Mouse (Mus musculus): ENCODE measurements around the gene Acsl6. TPM values are rescaled to one million over a fixed set of nuclear protein-coding genes. Genes with fewer than 3 reads are reported as not detected.

The Acsl6 gene
- polyA plus RNA-seq, 1 experiment, result 0.53 TPM

GRCm38 (mm10) chr11:54304471-54304873 lies 874 bp downstream of the Acsl6 start:
- DNase-seq (ENCODE audit: low read depth, low spot score), result no peak
- WGBS, result 16% methylated on average over 7 of the region's 7 CpGs

GRCm38 (mm10) chr11:54305331-54305730 lies 1.7 kb downstream of the Acsl6 start:
- 81% methylated on average over 3 of the region's 3 CpGs for WGBS
- no peak for DNase-seq (ENCODE audit: low read depth, low spot score)

DNA sequence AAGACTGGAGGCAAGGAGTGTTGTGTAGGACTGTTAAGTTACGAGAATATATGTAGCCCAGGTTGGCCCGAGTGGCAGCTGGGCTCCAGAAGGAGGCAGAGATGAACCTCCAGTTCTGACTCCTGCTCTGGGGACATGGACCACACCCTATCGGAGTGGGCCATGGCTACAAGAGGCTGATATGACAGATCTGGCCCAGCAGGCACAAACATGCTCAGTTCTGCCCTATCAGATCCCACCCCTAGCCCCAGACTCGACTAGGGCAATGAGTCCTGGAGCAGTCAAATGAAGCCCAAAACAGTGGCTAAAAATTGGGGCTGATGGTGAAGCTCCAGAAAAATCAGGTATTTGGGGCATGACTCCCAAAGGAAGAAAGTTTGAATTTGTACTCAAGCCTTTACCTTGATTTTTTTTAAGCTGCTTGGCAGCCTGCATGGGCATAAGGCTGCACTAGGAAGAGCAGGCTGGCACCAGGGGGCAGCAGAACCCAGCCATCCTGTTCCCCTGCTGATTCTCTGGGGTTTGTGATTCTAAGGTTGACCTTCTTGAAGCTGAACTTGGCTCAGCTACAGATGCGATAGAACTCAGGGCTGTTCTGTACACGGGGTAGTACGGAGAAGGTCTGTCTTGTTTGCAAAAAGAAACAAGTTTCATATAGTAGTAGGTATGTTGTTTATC lies 3.7 kb downstream of the Acsl6 start:
- WGBS, result 67% methylated on average over 7 of the region's 7 CpGs
- no peak for DNase-seq (ENCODE audit: low read depth, low spot score)

GRCm38 (mm10) chr11:54310588-54310987 lies 7.0 kb downstream of the Acsl6 start:
- 36% methylated on average over 2 of the region's 2 CpGs for WGBS
- DNase-seq (ENCODE audit: low read depth, low spot score), result no peak

GRCm38 (mm10) chr11:54312021-54312420 lies 8.4 kb downstream of the Acsl6 start:
- 49% methylated on average over 5 of the region's 5 CpGs for WGBS
- no peak for DNase-seq (ENCODE audit: low read depth, low spot score)

DNA sequence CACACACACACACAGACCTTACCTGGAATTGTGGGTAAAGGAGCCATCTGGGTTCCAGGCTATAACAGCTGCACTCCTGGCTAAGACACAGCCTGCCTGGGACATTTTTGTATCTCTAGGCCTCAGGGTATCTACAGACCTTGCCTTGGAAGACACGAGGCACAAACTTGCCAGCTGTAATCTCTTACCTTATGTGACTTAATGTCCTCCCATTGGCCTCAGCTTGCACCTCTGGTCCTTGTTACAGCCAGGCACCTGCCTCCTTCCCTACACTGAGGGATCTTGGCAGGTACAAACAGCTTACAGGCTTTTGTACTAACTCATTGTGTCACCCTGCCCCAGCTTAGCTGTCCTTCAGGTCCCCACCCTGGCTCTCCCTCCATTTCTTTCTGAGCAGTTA lies 9.0 kb downstream of the Acsl6 start:
- 31% methylated on average over 1 of the region's 1 CpGs for WGBS
- no peak for DNase-seq (ENCODE audit: low read depth, low spot score)

DNA sequence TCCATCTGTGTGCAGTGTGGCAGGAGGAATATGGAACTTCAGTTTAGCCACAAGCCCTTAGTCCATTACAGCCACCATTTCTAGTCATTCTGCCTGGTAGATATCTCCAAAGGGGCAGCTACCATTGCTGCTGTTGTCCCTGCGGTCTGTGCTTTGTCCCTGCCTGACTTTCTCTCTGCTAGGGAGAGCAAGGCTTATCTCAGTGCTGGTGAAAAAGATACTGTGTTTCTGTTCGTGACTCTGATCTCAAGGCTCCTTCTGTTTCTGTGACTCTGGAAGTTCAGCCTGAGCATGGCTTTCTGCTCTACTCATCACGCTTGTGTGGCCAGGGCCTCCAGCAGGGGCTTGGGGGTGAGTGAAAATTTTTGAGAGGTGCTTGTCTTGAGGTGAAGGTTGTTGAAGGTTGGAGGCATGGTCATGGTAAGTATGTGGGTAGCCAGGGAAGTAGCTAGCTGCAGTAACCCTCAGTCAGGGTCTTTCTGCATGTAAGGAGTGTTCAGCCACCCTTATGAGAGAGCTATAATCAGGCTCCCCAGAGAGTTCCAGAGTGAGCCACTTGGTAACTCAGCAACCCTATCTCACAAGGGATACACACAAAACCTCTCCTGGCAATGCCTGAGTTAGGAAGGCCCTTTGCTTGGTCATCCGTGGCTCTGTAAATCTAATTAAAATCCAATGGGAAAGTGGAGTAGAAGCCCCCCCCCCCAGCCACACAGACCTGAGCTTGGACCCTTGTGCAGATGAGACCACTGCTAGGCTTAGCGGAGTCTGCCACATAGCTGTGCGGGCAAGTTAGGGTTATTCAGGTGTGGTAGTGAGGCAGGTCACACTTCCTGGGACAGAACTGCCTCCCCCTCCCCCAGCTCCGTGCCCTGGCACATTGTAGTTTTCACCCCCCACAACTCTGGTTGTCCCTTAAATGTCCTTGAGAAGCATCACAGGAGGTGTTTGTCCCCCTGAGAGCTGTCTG lies 10.1 kb downstream of the Acsl6 start:
- no peak for DNase-seq (ENCODE audit: low read depth, low spot score)
- 75% methylated on average over 7 of the region's 7 CpGs for WGBS

GRCm38 (mm10) chr11:54314740-54315139 lies 11.1 kb downstream of the Acsl6 start:
- 26% methylated on average over 3 of the region's 3 CpGs for WGBS
- DNase-seq (ENCODE audit: low read depth, low spot score), result no peak

DNA sequence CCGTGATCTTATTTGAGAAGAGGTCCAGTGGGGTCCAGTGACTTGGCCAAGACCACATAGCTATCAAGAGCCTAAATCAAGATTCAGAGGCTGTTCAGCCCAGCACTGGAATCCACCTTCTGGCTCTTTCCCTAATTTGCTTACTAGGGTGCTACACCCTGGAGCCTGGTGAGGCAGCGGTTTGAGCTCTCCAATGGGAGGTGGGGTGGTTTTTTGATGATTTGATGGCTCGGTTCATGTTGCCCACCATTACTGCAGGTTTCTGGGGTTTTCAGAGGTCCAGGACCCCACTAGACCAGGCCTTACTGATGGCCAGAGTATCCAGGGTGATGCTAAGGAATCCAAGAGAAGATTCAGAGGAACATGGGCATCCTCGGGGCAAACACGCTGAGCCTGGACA lies 11.7 kb downstream of the Acsl6 start:
- WGBS, result 86% methylated on average over 5 of the region's 5 CpGs

GRCm38 (mm10) chr11:54317361-54317760 lies 13.8 kb downstream of the Acsl6 start:
- DNase-seq (ENCODE audit: low read depth, low spot score), result no peak
- WGBS, result 84% methylated on average over 8 of the region's 8 CpGs

More for the DNA sequence above, 11.7 kb downstream of the Acsl6 start:
- no peak for DNase-seq (ENCODE audit: low read depth, low spot score)

GRCm38 (mm10) chr11:54317795-54318194 lies 14.2 kb downstream of the Acsl6 start:
- DNase-seq (ENCODE audit: low read depth, low spot score), result no peak
- WGBS, result 70% methylated on average over 3 of the region's 3 CpGs

DNA sequence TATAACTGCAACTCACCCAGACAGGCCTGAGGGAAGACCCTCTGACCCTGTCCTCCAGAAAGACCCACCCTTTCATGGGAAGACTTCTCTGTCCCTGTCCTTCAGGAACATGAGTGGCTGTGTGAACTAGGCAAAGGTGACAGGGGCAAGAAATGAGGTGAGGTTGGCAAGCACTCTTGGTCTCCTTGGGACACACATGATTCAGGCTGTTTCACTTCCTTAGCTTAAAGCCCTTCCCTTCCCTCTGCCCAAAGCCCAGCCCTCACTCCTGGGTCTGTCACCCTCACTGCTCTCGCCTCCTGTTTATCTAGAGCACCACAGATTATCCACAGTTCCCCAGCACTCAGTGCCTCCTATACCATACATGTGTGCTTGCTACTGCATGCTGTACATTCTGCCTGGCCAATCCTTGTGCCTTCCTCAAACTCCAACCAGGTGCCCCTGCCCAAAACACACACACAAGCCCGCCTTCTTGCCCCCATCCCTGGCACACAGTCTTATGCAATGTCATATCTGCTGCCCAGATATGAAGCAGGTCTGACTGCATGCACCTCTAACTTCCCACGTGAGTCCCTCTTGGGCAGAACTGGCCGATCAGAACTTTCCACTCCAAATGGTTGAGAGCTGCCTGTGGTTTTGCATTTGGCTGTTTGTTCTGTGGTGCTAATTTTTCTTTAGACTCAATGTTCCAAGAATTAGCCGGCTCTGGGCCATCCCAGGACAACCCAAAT lies 18.4 kb downstream of the Acsl6 start:
- no peak for DNase-seq (ENCODE audit: low read depth, low spot score)
- WGBS, result 65% methylated on average over 5 of the region's 5 CpGs

DNA sequence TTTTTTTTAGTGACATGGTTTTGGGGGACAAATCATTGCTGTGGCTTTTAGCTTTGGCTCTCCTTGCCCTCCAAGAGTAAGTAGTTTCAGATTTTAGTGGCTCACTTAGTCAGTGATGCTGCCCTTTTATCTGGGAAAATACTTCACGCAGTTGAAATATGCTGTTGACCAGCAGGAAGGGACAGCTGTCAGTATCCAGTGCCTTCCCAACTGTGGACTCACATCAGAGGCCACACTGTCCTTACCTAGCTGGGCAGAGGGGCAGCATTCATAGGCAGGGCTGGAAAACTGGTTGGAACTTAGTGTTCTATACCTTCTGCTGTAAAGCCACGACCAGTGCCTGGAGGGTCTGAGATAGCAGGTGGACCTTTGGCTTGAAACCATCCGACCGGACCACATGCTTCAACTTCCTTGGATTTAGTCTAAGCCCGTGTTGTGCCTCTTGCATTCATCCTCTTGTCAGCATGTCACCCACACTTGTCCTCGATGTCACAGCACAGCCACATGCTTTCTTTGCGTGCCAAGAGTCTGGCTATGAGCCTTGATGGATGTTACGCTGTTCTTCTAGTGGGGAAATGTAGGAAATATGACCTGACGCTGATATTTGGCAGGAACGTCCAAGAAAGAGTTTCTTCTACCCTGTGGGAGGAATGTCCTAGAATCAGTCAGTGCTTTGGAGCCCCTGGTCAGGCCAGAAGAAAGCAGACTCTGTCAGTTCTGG lies 28.0 kb downstream of the Acsl6 start:
- WGBS, result 81% methylated on average over 10 of the region's 10 CpGs
- no peak for DNase-seq (ENCODE audit: low read depth, low spot score)

DNA sequence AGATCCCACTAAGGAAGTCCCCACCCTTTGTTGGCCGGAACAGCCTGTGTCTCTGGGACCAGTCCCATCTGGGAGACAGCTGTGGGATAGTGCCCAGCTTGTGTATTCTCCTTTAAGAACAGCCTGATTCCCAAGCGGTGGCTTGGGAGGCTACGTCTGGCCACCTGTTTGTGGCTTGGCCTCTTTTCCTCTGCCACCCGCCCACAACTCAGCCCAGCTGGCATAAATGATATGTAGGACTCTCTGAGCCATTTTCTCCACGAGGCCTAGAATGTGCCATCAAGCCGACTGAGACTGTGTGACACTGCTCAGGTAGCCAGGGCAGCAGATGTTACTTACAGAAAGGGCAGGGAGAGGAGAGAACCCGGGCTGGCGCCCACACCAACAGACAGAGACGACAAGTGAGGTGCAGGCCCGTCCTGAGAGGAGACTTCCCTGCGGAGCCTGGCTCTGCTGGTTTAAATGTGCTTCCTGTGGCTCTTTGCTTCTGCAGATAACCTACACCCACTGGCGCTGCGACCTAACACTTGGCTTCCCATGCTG lies 32.6 kb downstream of the Acsl6 start:
- 34% methylated on average over 13 of the region's 13 CpGs for whole genome bisulfite sequencing
- no peak for DNase-seq (ENCODE audit: low read depth, low spot score)

- DNase-seq (ENCODE audit: low read depth, low spot score), result no peak
- WGBS, result 37% methylated on average over 4 of the region's 4 CpGs
These were observed 40.1 kb downstream of the Acsl6 start for GRCm38 (mm10) chr11:54343703-54344102.

DNA sequence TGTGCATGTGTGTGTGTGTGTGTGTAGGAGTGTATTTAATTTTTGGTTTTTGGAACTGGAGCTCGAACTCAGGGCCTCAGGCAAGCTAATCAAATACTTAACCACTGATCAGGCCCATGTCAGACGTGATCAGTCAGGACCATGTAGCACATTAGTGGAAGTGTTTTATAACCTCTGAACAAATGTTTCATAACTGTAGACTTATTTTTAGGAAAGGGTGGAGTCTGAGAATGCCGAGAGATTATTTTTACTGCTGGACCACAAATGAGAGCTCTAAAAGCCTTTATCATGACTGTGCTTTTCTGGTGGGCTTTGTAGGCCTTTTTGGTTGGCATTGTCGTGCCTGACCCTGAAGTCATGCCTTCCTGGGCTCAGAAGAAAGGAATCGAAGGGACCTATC lies 48.1 kb downstream of the Acsl6 start:
- DNase-seq (ENCODE audit: low read depth, low spot score), result no peak

GRCm38 (mm10) chr11:54353121-54353576 lies 49.6 kb downstream of the Acsl6 start:
- DNase-seq (ENCODE audit: low read depth, low spot score), result no peak
- 44% methylated on average over 8 of the region's 8 CpGs for WGBS

More for the DNA sequence above, 48.1 kb downstream of the Acsl6 start:
- WGBS, result 49% methylated on average over 5 of the region's 5 CpGs

DNA sequence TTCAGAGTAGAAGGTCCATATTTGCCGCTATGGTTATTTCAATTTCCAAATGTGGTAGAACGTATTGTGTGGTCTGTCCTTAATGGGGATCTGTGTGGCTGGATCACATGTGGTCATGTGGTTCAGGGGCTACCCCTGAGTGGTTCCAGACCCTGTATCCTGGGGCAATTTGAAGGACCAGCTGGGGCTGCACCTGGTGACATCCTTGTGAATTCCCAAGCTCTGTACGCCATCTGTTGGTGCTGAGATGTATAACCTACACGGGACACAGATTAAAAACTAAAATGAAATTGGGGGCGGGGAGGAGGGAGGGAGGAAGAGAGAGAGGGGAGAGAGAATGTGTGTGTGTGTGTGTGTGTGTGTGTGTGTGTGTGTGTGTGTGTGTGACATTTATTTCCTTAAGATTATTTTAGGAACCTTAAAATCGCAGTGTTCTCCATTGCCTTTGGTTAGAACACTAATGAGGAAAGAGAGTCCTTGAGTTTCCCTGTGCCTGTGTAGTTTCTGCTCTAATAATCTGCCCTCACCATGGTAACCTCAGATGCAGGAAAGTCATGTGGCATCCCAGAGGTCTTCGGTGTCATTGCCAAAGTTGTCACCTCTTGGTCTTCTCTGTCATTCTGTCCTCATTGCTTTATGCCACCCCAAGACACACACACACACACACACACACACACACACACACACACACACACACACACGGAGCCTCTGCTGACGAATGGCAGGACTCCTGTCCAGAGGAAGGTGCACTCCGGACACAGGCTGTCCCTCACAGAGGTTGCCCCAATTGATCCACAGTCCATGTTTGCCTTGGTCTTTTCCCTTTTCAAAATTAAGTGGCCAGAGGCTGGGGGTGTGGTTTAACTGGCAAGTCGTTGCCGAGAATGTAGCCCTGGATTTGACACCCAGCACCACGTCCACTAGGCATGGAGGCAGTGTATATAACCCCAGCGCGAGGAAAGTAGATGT lies 51.3 kb downstream of the Acsl6 start:
- 44% methylated on average over 15 of the region's 15 CpGs for WGBS
- no peak for DNase-seq (ENCODE audit: low read depth, low spot score)

All from large intestine, adult 2 months (tissue).